Mouse (Mus musculus): ENCODE results near the gene Otol1. TPM values are rescaled to one million over a fixed set of nuclear protein-coding genes. Genes with fewer than 3 reads are reported as not detected.

Gene Otol1
- polyA plus RNA-seq (2012; fragmentation: generic; extraction: Trizol): not detected
- long read RNA-seq, experiment 1: 0 reads
- long read RNA-seq, experiment 2: 0 reads

DNA sequence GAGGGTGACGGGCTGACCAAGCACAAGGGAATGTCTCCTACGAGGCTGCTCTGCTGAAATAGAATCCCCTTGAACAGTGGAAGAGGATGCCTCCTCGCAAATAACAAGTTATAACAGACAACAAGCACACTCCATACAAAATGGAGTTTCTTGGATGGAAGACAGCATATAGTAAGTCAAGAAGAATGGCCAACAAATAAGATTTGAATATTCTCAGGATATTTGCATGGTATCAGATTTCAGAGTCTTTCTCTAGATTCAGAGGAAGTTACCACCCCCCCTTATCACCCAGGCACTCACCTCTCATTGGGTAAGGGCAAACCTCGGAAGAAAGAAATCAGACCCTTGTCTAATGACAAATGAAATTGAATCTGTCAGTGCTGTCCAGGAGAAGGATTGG, at the start of gene Otol1:
TSS of gene Otol1 (plus strand) at position 301 of the 400 bp plus-strand sequence.
- TF ChIP-seq MYOG (IDR thresholded peaks at IDR 0.05; ENCODE audit: control insufficient read depth, extremely low read depth, insufficient read length) (no peak), CTCF (IDR thresholded peaks at IDR 0.05; ENCODE audit: control insufficient read depth, insufficient read depth, insufficient read length) (no peak), MYOD1 (IDR thresholded peaks at IDR 0.05; ENCODE audit: control insufficient read depth, insufficient read length, low read depth) (no peak), USF1 (IDR thresholded peaks at IDR 0.05; ENCODE audit: low read depth) (no peak), CEBPB (IDR thresholded peaks at IDR 0.05; ENCODE audit: low read depth) (no peak), MAX (IDR thresholded peaks at IDR 0.05) (no peak), FOSL1 (IDR thresholded peaks at IDR 0.05; ENCODE audit: insufficient read depth, low read length, poor library complexity, severe bottlenecking) (no peak)
- Histone ChIP-seq H3K4me3 (ENCODE audit: insufficient read depth, poor library complexity, severe bottlenecking) (no peak within 1 kb of the TSS), H3K27me3 (ENCODE audit: control insufficient read depth, insufficient read depth, insufficient read length) (no peaks in the 10 kb centered on the region), H3K79me3 (ENCODE audit: low read depth) (no peaks in the 10 kb centered on the region), H3K36me3 (ENCODE audit: control insufficient read depth, insufficient read depth) (no peaks in the 10 kb centered on the region), H3K79me2 (ENCODE audit: control insufficient read depth, insufficient read depth) (no peaks in the 10 kb centered on the region), H3ac (ENCODE audit: control insufficient read depth, insufficient read length, low read depth) (no peak within 1 kb of the TSS)

DNA sequence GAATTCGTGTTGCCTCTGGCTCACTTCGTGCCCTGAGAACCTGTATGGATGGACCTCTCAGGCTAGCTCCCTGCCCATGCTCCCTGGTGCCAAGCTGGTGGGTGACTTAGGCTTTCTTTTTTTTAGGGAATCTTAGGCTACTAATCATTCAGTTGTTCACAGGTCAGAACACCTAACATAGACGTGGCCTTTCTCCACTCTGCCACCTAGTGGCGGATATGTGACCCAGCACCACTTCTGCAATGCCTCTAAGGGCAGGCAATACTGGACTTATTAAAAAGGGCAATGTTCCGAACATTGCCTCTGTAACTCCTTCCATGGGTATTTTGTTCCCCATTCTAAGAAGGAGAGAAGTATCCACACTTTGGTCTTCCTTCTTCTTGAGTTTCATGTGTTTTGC, 45.2 kb upstream of the Otol1 start:
- H3ac ChIP-seq (ENCODE audit: control insufficient read depth, insufficient read length, low read depth): no peak overlapping the region
- TF ChIP-seq CEBPB (IDR thresholded peaks at IDR 0.05; ENCODE audit: low read depth) (no peak), USF1 (IDR thresholded peaks at IDR 0.05; ENCODE audit: low read depth) (no peak), MYOG (IDR thresholded peaks at IDR 0.05; ENCODE audit: control insufficient read depth, extremely low read depth, insufficient read length) (no peak)
- no peaks in the 10 kb centered on the region for H3K36me3 ChIP-seq (ENCODE audit: control insufficient read depth, insufficient read depth)
- no peaks in the 10 kb centered on the region for H3K27me3 ChIP-seq (ENCODE audit: control insufficient read depth, insufficient read depth, insufficient read length)
- no peak overlapping the region for H3K4me3 ChIP-seq (ENCODE audit: insufficient read depth, poor library complexity, severe bottlenecking)
- no peaks in the 10 kb centered on the region for H3K79me2 ChIP-seq (ENCODE audit: control insufficient read depth, insufficient read depth)
- H3K79me3 ChIP-seq (ENCODE audit: low read depth): no peaks in the 10 kb centered on the region

GRCm38 (mm10) chr3:69971482-69972097, 35.8 kb upstream of the Otol1 start:
- Histone ChIP-seq H3K79me3 (ENCODE audit: low read depth) (no peaks in the 10 kb centered on the region), H3ac (ENCODE audit: control insufficient read depth, insufficient read length, low read depth) (no peak overlapping the region), H3K79me2 (ENCODE audit: control insufficient read depth, insufficient read depth) (no peaks in the 10 kb centered on the region), H3K4me3 (ENCODE audit: insufficient read depth, poor library complexity, severe bottlenecking) (no peak overlapping the region), H3K27me3 (ENCODE audit: control insufficient read depth, insufficient read depth, insufficient read length) (no peaks in the 10 kb centered on the region), H3K36me3 (ENCODE audit: control insufficient read depth, insufficient read depth) (no peaks in the 10 kb centered on the region)
- TF ChIP-seq CEBPB (IDR thresholded peaks at IDR 0.05; ENCODE audit: low read depth) (no peak), MAX (IDR thresholded peaks at IDR 0.05) (no peak), USF1 (IDR thresholded peaks at IDR 0.05; ENCODE audit: low read depth) (no peak), MYOD1 (IDR thresholded peaks at IDR 0.05; ENCODE audit: control insufficient read depth, insufficient read length, low read depth) (no peak), CTCF (IDR thresholded peaks at IDR 0.05; ENCODE audit: control insufficient read depth, insufficient read depth, insufficient read length) (no peak), MYOG (IDR thresholded peaks at IDR 0.05; ENCODE audit: control insufficient read depth, extremely low read depth, insufficient read length) (no peak), FOSL1 (IDR thresholded peaks at IDR 0.05; ENCODE audit: insufficient read depth, low read length, poor library complexity, severe bottlenecking) (no peak)

- Histone ChIP-seq H3K4me3 (ENCODE audit: insufficient read depth, poor library complexity, severe bottlenecking) (no peak overlapping the region), H3K27me3 (ENCODE audit: control insufficient read depth, insufficient read depth, insufficient read length) (no peaks in the 10 kb centered on the region), H3ac (ENCODE audit: control insufficient read depth, insufficient read length, low read depth) (no peak overlapping the region), H3K79me2 (ENCODE audit: control insufficient read depth, insufficient read depth) (no peaks in the 10 kb centered on the region), H3K36me3 (ENCODE audit: control insufficient read depth, insufficient read depth) (no peaks in the 10 kb centered on the region), H3K79me3 (ENCODE audit: low read depth) (no peaks in the 10 kb centered on the region)
- TF ChIP-seq MYOD1 (IDR thresholded peaks at IDR 0.05; ENCODE audit: control insufficient read depth, insufficient read length, low read depth) (no peak), MAX (IDR thresholded peaks at IDR 0.05) (no peak), CEBPB (IDR thresholded peaks at IDR 0.05; ENCODE audit: low read depth) (no peak), FOSL1 (IDR thresholded peaks at IDR 0.05; ENCODE audit: insufficient read depth, low read length, poor library complexity, severe bottlenecking) (no peak), CTCF (IDR thresholded peaks at IDR 0.05; ENCODE audit: control insufficient read depth, insufficient read depth, insufficient read length) (no peak), USF1 (IDR thresholded peaks at IDR 0.05; ENCODE audit: low read depth) (no peak), MYOG (IDR thresholded peaks at IDR 0.05; ENCODE audit: control insufficient read depth, extremely low read depth, insufficient read length) (no peak)
These were observed 29.3 kb upstream of the Otol1 start for GRCm38 (mm10) chr3:69978092-69978491.

DNA sequence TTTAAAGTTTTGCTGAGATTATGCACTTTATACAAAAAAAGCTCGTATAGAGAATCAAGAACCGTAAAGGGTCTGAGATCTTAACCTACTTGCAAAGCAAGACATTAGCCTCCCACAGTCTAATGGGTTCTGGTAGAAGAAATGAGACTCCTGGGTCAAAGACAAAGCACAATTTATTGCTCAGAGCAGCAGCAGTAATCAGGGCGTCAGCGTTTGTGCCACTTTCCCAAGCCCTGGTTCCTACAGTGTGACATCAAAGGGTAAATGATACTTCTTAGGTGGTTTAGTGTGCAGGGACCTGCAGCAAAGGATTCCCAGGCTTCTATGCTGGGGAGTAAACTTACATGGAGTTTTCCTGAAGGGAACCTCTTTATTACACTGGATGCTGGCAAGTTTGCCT, 13.6 kb upstream of the Otol1 start:
- H3K36me3 ChIP-seq (ENCODE audit: control insufficient read depth, insufficient read depth): no peaks in the 10 kb centered on the region
- no peaks in the 10 kb centered on the region for H3K79me3 ChIP-seq (ENCODE audit: low read depth)
- no peak overlapping the region for H3K4me3 ChIP-seq (ENCODE audit: insufficient read depth, poor library complexity, severe bottlenecking)
- H3K27me3 ChIP-seq (ENCODE audit: control insufficient read depth, insufficient read depth, insufficient read length): no peaks in the 10 kb centered on the region
- H3K79me2 ChIP-seq (ENCODE audit: control insufficient read depth, insufficient read depth): no peaks in the 10 kb centered on the region
- TF ChIP-seq MYOD1 (IDR thresholded peaks at IDR 0.05; ENCODE audit: control insufficient read depth, insufficient read length, low read depth) (no peak), FOSL1 (IDR thresholded peaks at IDR 0.05; ENCODE audit: insufficient read depth, low read length, poor library complexity, severe bottlenecking) (no peak), MAX (IDR thresholded peaks at IDR 0.05) (no peak), MYOG (IDR thresholded peaks at IDR 0.05; ENCODE audit: control insufficient read depth, extremely low read depth, insufficient read length) (no peak), CTCF (IDR thresholded peaks at IDR 0.05; ENCODE audit: control insufficient read depth, insufficient read depth, insufficient read length) (no peak), USF1 (IDR thresholded peaks at IDR 0.05; ENCODE audit: low read depth) (no peak), CEBPB (IDR thresholded peaks at IDR 0.05; ENCODE audit: low read depth) (no peak)
- H3ac ChIP-seq (ENCODE audit: control insufficient read depth, insufficient read length, low read depth): no peak overlapping the region

DNA sequence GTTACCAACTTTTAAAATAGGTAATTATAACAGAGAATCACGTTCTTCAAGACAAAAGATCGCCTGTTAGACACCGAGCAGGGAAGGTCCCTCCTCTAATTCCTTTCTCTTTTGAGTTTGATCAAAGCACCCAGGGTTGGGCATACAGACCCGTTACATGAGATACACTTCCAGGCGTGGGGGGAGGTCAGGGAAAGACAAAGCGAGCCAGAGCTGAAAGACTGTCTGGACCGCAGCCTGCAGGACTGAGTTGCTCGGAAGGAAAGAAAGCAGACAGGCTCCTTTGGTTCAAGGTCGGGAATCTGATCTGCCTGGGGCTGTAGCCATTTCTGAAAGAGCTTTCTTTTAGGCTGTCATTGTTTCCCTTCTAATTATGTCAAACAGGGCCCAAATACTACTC, 5.9 kb upstream of the Otol1 start:
- Histone ChIP-seq H3ac (ENCODE audit: control insufficient read depth, insufficient read length, low read depth) (no peak overlapping the region), H3K79me2 (ENCODE audit: control insufficient read depth, insufficient read depth) (no peaks in the 10 kb centered on the region), H3K4me3 (ENCODE audit: insufficient read depth, poor library complexity, severe bottlenecking) (no peak overlapping the region), H3K79me3 (ENCODE audit: low read depth) (no peaks in the 10 kb centered on the region), H3K36me3 (ENCODE audit: control insufficient read depth, insufficient read depth) (no peaks in the 10 kb centered on the region), H3K27me3 (ENCODE audit: control insufficient read depth, insufficient read depth, insufficient read length) (no peaks in the 10 kb centered on the region)
- TF ChIP-seq USF1 (IDR thresholded peaks at IDR 0.05; ENCODE audit: low read depth) (no peak), MYOD1 (IDR thresholded peaks at IDR 0.05; ENCODE audit: control insufficient read depth, insufficient read length, low read depth) (no peak), CEBPB (IDR thresholded peaks at IDR 0.05; ENCODE audit: low read depth) (no peak), MAX (IDR thresholded peaks at IDR 0.05) (no peak)
